Mouse (Mus musculus) gonadal fat pad, adult 2 months (tissue): ENCODE data around the gene Tubb2a. TPM values are rescaled to one million over a fixed set of nuclear protein-coding genes. Genes with fewer than 3 reads are reported as not detected.
"Not testable (repeated sequence)": the region's sequence is repeated elsewhere in the genome, so short reads cannot be mapped to it uniquely, and the experiment has no call there.

ENCODE experiments used
- DNase-seq: peaks from one replicate; pipeline ENCODE4 v3.0.0-alpha.2; 2012; ENCODE audit warnings: low read depth
- polyA plus RNA-seq: library from polyadenylated mRNA; depleted of rRNA; stranded (reverse); fragments of >200 nt; gene quantifications from 2 replicates; pipeline ENCODE4 v1.2.3, GENCODE M21; 2012

Gene Tubb2a
- polyA plus RNA-seq, 1 experiment, result 400 TPM

- DNase-seq, result no peak
Measured at GRCm38 (mm10) chr13:34089358-34089757, 11.6 kb upstream of the Tubb2a start.

GRCm38 (mm10) chr13:34088871-34089288, 11.1 kb upstream of the Tubb2a start:
- no peak for DNase-seq

- not testable (repeated sequence) for DNase-seq
Measured at GRCm38 (mm10) chr13:34088201-34088649, 10.4 kb upstream of the Tubb2a start.

DNA sequence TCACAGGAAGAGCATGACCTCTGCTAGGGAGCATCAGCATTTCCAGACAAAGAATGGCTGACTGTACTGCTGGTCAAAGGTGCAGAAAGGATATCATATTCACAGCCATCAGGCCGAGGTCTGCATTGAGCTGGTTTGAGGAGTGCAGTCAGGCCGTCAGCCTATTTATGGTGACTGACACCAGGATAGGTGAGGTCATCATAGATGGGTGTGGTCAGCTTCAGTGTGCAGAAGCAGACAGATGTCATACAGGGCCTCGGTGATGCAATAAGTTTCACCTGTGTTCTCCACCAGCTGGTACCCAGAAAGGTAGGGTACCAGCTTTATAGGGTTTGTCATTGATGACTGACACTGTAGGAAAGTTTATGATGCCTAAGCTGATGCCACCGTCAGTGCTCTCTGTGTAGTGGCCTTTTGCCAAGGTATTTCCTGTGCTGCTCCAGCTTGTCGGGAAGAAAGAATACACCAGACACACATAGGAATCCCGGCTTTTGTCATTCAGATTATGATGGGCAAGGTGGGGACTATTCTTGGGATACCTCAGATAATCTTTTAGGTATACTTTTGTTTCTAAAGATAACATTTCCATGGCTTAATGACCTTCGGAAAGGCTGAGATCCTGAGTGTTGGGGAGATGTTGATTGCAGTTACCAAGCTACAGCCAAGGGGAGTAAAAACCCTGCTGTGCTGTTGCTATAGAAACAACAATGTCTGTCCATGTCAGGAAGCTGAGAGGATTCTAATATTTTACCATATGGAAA, 9.4 kb upstream of the Tubb2a start:
- DNase-seq, result no peak

- DNase-seq, result no peak
Measured at GRCm38 (mm10) chr13:34084026-34084750, 6.4 kb upstream of the Tubb2a start.

DNA sequence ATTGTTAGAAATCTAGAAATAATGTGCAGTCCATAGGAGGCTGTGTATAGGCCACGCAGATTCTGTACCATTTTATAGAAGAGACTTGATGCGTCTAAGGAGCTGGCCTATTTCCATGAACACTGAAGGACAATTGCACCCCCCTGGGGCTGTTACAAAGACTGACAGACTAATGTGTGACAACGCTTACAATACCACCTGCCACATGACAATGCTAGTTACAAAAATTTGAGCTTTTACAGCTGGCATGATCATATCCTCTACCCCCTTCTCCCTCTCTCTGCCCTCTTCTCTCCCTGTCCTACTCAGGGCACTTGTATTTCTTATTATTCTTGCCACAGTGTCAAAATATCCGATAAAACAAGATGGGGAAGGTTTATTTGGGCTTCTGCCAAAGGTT, 4.1 kb upstream of the Tubb2a start:
- no peak for DNase-seq

DNA sequence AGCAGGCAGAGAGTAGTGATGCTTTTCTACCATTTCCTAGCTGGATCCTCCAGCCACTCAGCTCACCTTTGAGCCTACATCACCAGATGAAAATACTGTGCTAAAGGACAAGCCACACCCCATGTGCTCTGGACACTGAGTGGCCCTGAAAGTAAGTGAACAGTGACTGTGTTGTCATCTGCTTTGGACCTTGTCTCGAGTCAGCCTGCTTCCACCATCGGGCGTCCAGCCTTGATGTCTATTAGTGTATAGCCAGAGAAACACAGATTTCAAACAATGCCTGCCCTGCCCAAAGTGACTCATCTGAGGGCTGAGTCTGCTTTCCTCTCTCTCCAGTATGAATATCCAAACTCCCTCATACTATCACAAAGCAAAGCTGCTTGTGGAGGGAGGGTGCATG, 2.0 kb upstream of the Tubb2a start:
- no peak for DNase-seq

- DNase-seq, result no peak
Measured at GRCm38 (mm10) chr13:34078500-34079280, 883 bp upstream of the Tubb2a start.

DNA sequence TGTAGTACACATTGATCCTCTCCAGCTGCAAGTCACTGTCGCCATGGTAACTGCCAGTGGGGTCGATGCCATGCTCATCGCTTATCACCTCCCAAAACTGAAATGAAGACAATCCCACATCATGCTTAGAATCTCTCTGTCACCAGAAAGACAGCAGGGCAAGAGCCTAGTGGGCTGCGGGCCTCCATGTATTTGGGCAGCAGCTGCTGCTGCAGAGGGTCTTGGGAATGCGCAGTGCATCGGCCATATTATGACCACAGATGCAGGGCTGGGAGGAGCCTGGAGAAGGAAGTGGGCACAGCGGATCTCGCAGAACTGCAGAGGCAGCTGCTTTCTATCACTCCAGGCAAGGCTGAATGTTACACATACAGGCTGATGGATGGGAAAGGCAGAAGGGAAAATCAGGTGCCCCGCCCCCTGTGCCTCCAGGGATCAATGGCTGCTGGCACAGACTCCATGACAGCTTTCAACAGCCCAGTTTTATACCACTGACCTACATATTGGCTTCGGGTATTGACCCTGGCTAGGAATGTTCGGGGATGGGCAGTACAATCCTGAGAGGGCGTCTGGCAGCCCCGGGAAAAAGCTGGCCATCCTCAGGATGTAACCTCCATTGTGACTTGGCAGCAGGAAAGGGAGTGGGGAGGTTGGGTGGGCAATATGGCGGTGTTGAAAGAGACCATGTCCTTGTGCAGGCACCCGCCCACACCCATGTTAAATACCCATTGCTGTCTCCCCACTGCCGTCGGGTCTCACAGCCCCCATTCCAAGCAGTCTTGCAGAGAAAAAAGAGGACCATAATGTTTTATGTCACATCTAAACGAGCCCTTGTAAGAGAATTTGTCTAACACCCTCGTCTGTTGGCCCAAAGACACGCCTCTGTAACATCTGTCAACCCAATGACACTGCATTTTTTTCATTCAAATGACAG, 981 bp downstream of the Tubb2a start:
- DNase-seq, result no peak

- DNase-seq, result not testable (repeated sequence)
Measured at GRCm38 (mm10) chr13:34075893-34076292, 1.9 kb downstream of the Tubb2a start.

- DNase-seq, result not testable (repeated sequence)
Measured at GRCm38 (mm10) chr13:34074441-34074840, 3.4 kb downstream of the Tubb2a start.

DNA sequence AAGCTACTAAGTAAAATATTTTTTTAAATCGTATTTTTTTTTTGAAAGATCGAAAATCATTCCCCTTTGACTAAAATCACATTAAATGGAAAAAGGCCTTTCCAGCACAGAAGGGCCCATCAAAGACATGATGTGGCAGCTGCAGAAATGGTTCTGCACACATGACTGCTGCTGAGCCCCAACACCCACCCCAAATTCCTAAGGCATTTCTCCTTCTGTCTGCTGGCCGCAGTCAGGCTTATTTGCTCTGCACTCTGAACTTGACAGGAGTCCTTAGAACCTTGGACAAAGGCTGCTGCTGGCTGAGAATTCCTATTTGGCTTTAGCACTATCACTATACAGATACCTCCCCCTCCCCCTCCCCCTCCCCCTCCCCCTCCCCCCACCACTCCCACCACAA, 5.0 kb downstream of the Tubb2a start:
- no peak for DNase-seq

DNA sequence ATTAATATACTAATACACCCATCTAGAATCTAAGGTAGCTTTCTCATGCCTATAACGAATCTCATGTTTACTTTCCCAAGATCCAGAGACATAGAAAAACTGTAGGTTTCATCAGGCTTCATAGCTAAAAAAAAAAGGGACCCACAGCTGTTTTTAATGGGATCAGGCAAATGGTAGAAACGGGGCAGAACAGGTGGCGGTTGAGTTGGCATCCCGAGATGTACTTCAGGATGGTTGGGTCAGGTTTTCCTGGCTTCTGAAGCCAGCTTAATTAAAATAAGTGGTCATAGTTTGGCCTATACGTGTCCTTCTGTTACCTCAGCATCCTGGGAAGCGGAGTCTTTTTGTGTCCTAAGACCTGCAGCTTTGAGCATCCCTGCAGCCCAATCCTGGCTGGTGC, 6.0 kb downstream of the Tubb2a start:
- DNase-seq, result no peak

DNA sequence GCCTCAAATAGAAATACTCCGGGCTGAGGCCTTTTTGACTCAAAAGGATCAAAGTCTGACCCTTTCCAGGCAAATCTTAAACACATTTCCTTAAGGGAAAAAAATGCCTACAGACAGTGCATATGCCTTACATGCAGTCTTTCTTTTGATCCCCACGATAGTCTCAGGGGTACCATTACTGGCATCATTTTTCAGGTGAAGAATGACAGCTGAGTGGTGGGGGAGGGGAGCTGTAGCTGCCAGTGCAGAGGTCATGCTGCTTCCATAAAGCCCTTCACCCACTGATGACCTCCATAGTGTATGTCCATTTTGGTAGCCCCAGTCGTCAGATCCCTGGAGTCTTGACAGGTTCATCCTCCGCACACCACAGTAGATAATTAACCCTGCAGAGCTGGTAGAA, 7.5 kb downstream of the Tubb2a start:
- DNase-seq, result no peak

GRCm38 (mm10) chr13:34066351-34066750, 11.5 kb downstream of the Tubb2a start:
- DNase-seq, result no peak

DNA sequence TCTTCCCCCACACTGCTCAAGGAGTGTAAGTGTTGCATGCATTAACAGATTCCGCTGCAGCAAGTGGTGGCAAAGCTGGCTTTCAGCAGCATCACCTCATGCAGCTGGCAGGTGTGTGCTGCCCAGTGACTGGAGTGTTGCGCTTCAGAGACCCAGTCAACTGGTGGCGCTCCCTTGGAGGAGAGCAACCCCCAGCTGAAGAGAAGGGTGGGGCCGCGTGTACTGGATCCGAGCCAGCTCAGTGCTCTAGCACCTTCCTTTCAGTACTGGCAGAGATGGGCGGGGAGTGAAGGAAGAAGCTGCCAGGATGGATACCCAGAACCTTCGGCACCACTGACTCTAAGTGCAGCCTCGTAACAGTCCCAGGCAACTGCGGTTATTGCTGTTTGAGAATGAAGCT, 15.3 kb downstream of the Tubb2a start:
- DNase-seq, result no peak

DNA sequence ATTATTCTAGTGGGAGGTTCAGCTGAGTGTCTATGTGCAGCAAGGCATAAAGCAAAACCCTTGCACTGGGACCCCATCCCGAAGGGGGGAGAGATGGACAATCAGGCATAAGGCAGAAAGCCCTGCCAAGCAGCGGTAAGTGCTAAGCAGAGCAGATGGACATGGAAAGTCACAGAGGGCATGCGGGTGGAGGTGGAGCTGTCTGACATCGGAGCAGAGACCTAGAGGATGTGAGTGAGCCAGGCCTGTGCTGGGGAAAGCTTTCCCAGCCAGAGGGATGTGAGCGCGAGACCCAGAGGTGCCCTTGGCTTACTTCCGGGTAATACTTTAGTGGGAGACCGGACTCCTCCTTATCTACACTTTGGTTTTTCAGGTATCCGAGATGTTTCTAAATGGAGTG, 17.7 kb downstream of the Tubb2a start:
- DNase-seq, result no peak

DNA sequence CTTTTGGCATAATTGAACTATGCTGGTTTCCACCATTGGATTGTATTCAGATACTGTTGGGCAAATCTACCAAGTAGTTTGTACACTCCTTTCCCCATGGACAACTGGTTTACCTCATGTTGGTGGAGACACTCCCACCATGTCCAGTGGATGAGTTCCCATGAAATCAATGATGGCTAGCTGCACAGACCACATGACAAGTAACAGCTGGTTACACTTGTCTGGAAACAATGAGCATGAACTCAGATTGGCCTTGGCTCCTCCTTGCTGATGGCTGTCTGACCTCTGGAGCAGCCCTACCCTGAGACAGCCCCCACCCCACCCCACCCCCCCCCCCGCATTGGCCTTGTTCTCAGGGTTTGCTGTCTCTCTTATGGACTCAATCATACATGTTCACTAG, 20.6 kb downstream of the Tubb2a start:
- DNase-seq, result no peak

DNA sequence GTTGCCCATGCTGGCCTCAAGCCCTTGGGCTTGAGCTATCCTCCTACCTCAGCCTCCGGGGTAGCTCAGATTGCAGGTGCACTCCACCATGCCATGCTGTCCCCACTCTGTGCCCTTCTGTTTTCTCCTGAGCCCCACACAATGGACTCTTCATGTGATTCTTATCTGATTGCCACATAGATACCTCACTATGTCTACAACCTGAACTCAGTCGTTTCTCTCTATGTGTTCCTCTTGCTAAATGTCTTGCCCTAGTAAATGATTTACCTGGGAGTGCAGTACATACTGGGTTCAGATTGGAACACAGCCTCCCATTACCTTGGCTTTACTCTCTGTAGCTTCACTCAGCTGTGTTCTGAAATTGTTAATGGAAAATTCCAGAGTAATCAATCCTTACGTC, 22.8 kb downstream of the Tubb2a start:
- no peak for DNase-seq

DNA sequence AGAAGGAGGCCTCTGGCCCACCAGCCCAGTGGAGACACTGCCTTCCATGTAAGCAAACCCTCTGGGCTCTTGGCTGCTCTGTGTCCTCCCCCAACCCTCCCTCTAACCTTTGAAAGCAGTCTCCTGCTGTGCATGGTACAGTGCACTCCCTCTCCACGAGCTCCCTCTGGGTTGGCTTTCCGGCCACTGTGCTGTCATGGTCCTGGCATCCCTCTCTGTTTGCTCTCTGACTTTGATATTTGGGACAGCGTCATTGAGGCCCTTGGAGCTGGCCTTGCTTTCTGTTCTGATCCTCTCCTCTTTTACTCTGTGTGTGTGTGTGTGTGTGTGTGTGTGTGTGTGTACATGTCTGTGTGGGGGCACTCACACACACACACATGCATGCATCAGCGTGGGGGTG, 23.4 kb downstream of the Tubb2a start:
- DNase-seq, result no peak

DNA sequence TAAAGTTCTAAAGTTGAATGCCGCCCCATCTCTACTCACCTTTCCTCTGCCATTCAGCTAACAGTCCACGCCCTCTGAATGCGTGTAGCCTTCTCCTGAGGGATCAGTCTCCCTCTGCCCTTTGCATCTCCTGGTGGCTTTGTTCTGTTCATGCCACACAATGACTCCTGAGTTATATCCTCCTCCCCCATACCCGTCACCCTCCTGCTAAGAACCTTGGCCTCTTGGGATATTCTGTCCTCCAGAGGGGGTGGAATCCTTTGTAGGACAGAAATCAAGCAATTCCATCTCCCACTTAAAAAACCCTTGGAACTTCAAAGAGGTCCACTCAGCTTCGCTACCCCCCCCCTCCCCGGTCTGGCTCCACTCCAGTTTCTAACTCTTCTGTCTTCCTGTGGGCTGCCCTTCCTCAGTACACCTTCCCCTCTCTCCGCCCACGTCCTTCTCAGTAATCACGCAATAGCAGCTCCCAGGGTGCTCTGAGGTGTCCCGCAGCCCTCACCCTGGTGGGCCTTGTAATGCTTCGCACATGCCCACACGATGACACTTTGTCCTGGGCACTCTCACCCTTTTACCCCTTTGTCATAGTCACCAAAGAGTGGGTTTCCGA, 24.0 kb downstream of the Tubb2a start:
- no peak for DNase-seq
